Mouse (Mus musculus) splenic B cell, adult 2 months (primary cell): ENCODE measurements around the gene Rasgrp4.
"Not testable (repeated sequence)": the region's sequence is repeated elsewhere in the genome, so short reads cannot be mapped to it uniquely, and the experiment has no call there.

Experiments used
- DNase-seq: peaks from one replicate; pipeline ENCODE4 v3.0.0-alpha.2; 2011; ENCODE audit warnings: low read depth, low spot score
- H3K27me3 ChIP-seq: 2 replicates; pipeline ENCODE4 v1.6.1; 2012; ENCODE audit warnings: mild to moderate bottlenecking, low read length, moderate library complexity, mixed read lengths; ENCODE audit not compliant: control insufficient read depth, poor library complexity, insufficient read depth, severe bottlenecking
- H3K36me3 ChIP-seq: 2 replicates; pipeline ENCODE4 v1.6.1; 2012; ENCODE audit warnings: mild to moderate bottlenecking, low read length, moderate library complexity, mixed read lengths; ENCODE audit not compliant: control insufficient read depth, poor library complexity, insufficient read depth, severe bottlenecking

The Rasgrp4 gene

GRCm38 (mm10) chr7:29180854-29181236, 46.2 kb downstream of the Rasgrp4 start:
- Histone ChIP-seq H3K27me3 (no peaks in the 10 kb centered on the region), H3K36me3 (no peaks in the 10 kb centered on the region)
- no peak for DNase-seq

- H3K36me3 ChIP-seq, DNase-seq, H3K27me3 ChIP-seq: not testable (repeated sequence)
These were observed 46.7 kb downstream of the Rasgrp4 start for GRCm38 (mm10) chr7:29181323-29181722.

GRCm38 (mm10) chr7:29194230-29194629, 59.6 kb downstream of the Rasgrp4 start:
- H3K27me3 ChIP-seq, H3K36me3 ChIP-seq, DNase-seq: not testable (repeated sequence)

GRCm38 (mm10) chr7:29202577-29202976, 67.9 kb downstream of the Rasgrp4 start:
- DNase-seq: peak; percentile 18
- Histone ChIP-seq H3K27me3 (no peaks in the 10 kb centered on the region), H3K36me3 (no peaks in the 10 kb centered on the region)
